Mouse (Mus musculus) bone marrow, adult 2 months (tissue): Measurements from ENCODE around the gene Lrrc52.

Source experiments
- CTCF ChIP-seq: fragments of 200-500 bp; IDR thresholded peaks from 2 replicates; pipeline ENCODE4 v1.5.1; 2011; ENCODE audit warnings: low read length, control low read depth; ENCODE audit not compliant: control insufficient read depth, insufficient read depth
- POLR2A ChIP-seq: fragments of 200-500 bp; IDR thresholded peaks from 2 replicates; pipeline ENCODE4 v1.6.1; 2011; ENCODE audit warnings: low read depth, mild to moderate bottlenecking, control low read depth, low read length, borderline replicate concordance; ENCODE audit not compliant: control insufficient read depth

DNA sequence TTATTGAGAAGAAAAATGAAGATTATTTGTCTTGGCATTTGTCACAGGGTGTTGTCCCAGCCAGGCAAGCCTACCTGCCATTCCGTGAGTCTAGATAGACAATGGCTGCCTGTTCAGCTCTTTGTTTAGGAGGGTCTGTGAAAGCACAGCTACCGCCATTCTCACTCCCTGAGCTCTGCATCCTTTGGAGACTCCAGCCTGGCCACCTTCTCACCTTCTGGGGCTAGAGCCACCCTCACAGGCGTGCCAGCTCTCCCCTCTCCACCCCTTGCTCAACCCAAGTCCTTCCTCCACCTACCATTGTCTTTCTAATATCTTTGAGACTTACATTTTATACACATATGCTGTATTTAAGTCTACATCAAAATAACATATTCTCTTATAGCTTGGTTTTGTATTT, 31.0 kb upstream of the Lrrc52 start:
- TF ChIP-seq CTCF (no peak), POLR2A (no peak)
